Mouse (Mus musculus) heart, adult 2 months (tissue): ENCODE measurements around the gene Slc4a4.

ENCODE experiments used
- CTCF ChIP-seq: fragments of 200-600 bp; IDR thresholded peaks from 2 replicates; pipeline ENCODE4 v1.8.1; 2022; ENCODE audit warnings: antibody characterized with exemption, mild to moderate bottlenecking, moderate library complexity
- EP300 ChIP-seq: fragments of 200-500 bp; IDR thresholded peaks from 2 replicates; pipeline ENCODE4 v1.6.1; 2011; ENCODE audit warnings: low read depth, low read length, control low read depth; ENCODE audit not compliant: insufficient read depth
- POLR2A ChIP-seq: fragments of 200-500 bp; IDR thresholded peaks from 2 replicates; pipeline ENCODE4 v1.6.1; 2011; ENCODE audit warnings: mild to moderate bottlenecking, low read depth, low read length, control low read depth; ENCODE audit not compliant: insufficient read depth

DNA sequence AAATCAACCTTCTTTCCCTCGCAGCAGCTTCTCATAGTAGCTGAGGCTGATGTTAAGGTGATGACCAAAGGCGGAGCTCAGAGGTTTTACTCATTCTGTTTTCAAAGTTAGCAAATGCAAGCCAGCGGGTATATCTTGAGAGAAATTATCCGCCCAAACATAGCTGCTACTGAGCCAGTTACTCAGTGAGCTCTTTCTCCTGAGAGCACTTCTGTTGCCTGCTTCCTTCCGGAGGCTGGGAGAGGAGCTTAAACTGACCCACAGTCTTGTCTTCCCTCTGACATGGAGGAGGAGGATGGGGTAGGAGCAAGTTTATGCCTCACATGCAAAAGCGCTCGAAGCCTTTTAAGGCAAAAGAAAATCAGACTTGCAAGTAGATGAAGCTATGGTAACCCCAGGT lies 201.3 kb downstream of the Slc4a4 start:
- TF ChIP-seq EP300: no peak
- no peak for TF ChIP-seq POLR2A
- no peak for TF ChIP-seq CTCF
